Mouse (Mus musculus) liver, embryonic 14.5 days (tissue): ENCODE data around the gene Hoxb4. TPM values are rescaled to one million over a fixed set of nuclear protein-coding genes. Genes with fewer than 3 reads are reported as not detected.

Experiments
- ATAC-seq: fragments of 200-750 bp; cut with Nextera tagmentation; 2 replicates; pipeline ENCODE4 v1.8.0; 2017; ENCODE audit warnings: moderate number of reproducible peaks, mild to moderate bottlenecking, moderate library complexity; ENCODE audit not compliant: insufficient read depth
- DNase-seq, 3 experiments: peaks; one replicate each; pipeline ENCODE4 v3.0.0-alpha.2; 2012 to 2013; ENCODE audit warnings: low read depth in 3 of 3, low spot score in 3 of 3
- H3K27ac ChIP-seq: fragments of 300-500 bp; sonication (generic); 2 replicates; pipeline ENCODE4 v1.5.1; 2014; ENCODE audit warnings: moderate library complexity, mild to moderate bottlenecking, control low read depth, inconsistent platforms
- H3K27me3 ChIP-seq: fragments of 300-500 bp; sonication (generic); 2 replicates; pipeline ENCODE4 v1.6.1; 2014; ENCODE audit warnings: mild to moderate bottlenecking, low read length, moderate library complexity; ENCODE audit not compliant: control insufficient read depth, insufficient read depth
- H3K36me3 ChIP-seq: fragments of 300-500 bp; sonication (generic); replicated peaks from 2 replicates; pipeline ENCODE4 v1.6.1; 2014; ENCODE audit warnings: low read depth; ENCODE audit not compliant: control insufficient read depth, insufficient read depth
- H3K4me1 ChIP-seq, 2 experiments: fragments of 200-500 bp in 1 of 2; fragments of 300-500 bp in 1 of 2; sonication (generic) in 1 of 2; replicated peaks; 2 replicates each; pipeline ENCODE4 v1.6.1; 2012 to 2014; ENCODE audit warnings: antibody characterized with exemption in 1 of 2, inconsistent platforms in 1 of 2, low read length in 1 of 2; ENCODE audit not compliant: control insufficient read depth in 2 of 2, insufficient read depth in 2 of 2
- H3K4me2 ChIP-seq: fragments of 300-500 bp; sonication (generic); 2 replicates; pipeline ENCODE4 v1.6.1; 2014; ENCODE audit warnings: low read depth, mild to moderate bottlenecking, control low read depth, moderate library complexity
- H3K4me3 ChIP-seq, 2 experiments: fragments of 200-500 bp in 1 of 2; fragments of 300-500 bp in 1 of 2; sonication (generic) in 1 of 2; 2 replicates each; pipeline ENCODE4 v1.5.1; 2012 to 2014; ENCODE audit warnings: low read depth in 2 of 2, low read length in 2 of 2, mild to moderate bottlenecking in 2 of 2, control low read depth in 1 of 2, inconsistent platforms in 1 of 2, moderate library complexity in 1 of 2; ENCODE audit not compliant: insufficient read depth in 1 of 2
- H3K9ac ChIP-seq: fragments of 300-500 bp; sonication (generic); replicated peaks from 2 replicates; pipeline ENCODE4 v1.6.1; 2014; ENCODE audit warnings: mild to moderate bottlenecking, control low read depth, moderate library complexity
- H3K9me3 ChIP-seq: fragments of 300-500 bp; sonication (generic); 2 replicates; pipeline ENCODE4 v1.6.1; 2016; ENCODE audit warnings: low read length, mixed read lengths; ENCODE audit not compliant: control insufficient read depth
- CTCF ChIP-seq: IDR thresholded peaks from 2 replicates; pipeline ENCODE4 v1.5.1; 2016; ENCODE audit warnings: antibody characterized with exemption, low read depth, control low read depth
- EP300 ChIP-seq: IDR thresholded peaks from 2 replicates; pipeline ENCODE4 v1.6.1; 2016; ENCODE audit warnings: antibody characterized with exemption, low read depth
- WGBS: fragments of 180-500 bp; shearing (Covaris S2); extraction: QIAGEN DNeasy Blood & Tissue Kit; methylation state at CpG from one replicate; pipeline ENCODE4 v1.1.7; 2014; ENCODE audit not compliant: insufficient replicate concordance; 5-methylcytosine and 5-hydroxymethylcytosine counted together
- polyA plus RNA-seq, 2 experiments: library from polyadenylated mRNA; depleted of rRNA in 1 of 2; stranded (reverse) in 1 of 2; unstranded in 1 of 2; fragments of >200 nt; fragmentation: Nextera tagmentation in 1 of 2; extraction: Ambion mirVana in 1 of 2; gene quantifications; 2 replicates each; pipeline versions ENCODE4 v1.2.1 to v1.2.3; 2012 to 2014

Gene Hoxb4
- polyA plus RNA-seq, 2 experiments: 0.06 to 0.48 TPM

DNA sequence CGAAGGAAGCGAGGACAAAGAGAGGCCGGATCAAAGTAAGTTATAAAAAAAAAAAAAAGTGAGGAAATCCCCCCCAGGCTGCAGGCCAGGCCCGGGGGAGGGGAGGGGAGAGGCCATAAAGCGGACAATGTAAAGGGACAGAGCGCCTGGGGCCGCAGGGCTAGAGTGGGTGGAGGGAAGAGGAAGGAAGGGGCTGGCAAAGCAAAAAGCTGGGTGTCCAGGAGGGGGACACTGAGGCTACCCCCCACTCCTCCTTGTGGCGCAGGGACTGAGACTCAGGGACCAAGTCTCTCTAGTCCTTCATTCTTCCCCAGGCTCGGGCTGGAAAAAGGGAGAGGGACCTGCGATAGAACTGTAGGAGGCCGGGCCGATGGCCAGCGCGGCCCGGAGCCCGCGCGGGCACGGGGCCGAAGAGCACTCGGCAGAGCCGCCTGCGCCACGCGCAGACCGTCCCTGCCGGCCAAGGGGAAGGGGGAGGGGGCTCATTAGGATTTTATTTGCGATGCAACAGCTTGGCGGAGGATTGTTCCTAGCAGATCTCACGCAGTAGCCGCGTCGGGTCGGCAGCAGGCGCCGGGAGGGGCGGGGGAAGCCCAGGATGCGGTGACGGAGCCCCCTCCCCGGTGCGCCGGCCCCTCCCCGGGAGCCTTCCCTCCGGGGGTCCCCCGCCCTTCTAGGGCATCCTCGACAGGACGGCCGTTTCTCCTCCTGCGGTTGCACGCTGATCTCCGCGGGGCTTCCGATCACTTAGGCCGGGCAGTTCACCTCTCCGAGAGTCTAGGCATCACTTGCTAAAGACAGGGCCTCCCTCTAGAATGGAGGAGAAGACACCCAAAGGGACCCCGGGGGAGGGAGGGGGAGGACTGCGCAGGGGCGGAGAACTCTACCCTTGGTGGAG lies 45.8 kb upstream of the Hoxb4 start:
- no peak for DNase-seq
- no peaks in the 10 kb centered on the region for H3K9me3 ChIP-seq
- ATAC-seq: no peak
- no peak for TF ChIP-seq CTCF
- no peak for TF ChIP-seq EP300
- H3K36me3 ChIP-seq: no peaks in the 10 kb centered on the region
- H3K4me2 ChIP-seq: no peak overlapping the region
- peaks cover 97% of the 10 kb centered on the region for H3K27me3 ChIP-seq
- no peak overlapping the region for H3K9ac ChIP-seq
- H3K4me3 ChIP-seq: no peak overlapping the region
- H3K4me1 ChIP-seq: no peaks in the 10 kb centered on the region
- no peak overlapping the region for H3K27ac ChIP-seq
- WGBS: 1% methylated on average over 58 of the region's 58 CpGs

DNA sequence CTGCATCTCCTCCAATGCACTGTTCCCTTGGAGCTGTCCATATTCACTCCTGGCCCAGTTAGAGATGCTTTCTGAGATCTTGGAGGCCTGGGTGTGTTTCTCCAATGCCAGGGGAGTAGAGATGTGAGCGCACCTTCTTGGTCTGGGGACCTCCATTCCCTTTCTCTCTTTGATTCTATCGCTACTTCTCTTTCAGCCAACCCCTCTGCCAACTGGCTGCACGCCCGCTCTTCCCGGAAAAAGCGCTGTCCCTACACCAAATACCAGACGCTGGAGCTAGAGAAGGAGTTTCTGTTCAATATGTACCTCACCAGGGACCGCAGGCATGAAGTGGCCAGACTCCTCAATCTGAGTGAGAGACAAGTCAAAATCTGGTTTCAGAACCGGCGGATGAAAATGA lies 43.6 kb upstream of the Hoxb4 start:
- H3K9me3 ChIP-seq: no peaks in the 10 kb centered on the region
- H3K4me2 ChIP-seq: no peak overlapping the region
- no peak overlapping the region for H3K4me3 ChIP-seq
- no peaks in the 10 kb centered on the region for H3K4me1 ChIP-seq
- TF ChIP-seq CTCF (no peak), EP300 (no peak)
- peaks cover 100% of the 10 kb centered on the region for H3K27me3 ChIP-seq
- no peaks in the 10 kb centered on the region for H3K36me3 ChIP-seq
- H3K9ac ChIP-seq: no peak overlapping the region
- 21% methylated on average over 10 of the region's 10 CpGs for WGBS
- no peak for DNase-seq
- no peak for ATAC-seq
- no peak overlapping the region for H3K27ac ChIP-seq

DNA sequence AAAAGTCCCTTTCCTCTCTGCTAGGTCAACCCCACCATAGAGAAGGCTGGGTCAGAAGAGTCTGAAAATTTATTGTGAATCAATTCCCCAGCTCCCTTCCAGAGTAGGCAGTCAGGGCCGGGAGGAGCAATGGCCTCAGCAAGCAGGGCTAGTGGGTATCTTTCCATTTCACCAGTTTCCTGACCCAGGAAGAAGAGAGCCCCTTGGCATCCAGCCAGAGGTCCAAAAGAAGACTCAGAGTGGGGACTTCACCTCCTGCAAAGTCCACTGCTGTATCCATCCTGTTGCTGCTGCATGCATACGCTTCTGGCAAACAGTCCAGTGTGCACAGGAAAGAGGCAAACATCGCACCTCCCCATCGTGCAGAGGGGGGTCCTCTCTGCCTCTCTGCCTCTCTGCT lies 42.2 kb upstream of the Hoxb4 start:
- TF ChIP-seq EP300 (no peak), CTCF (no peak)
- no peak overlapping the region for H3K4me3 ChIP-seq
- no peak overlapping the region for H3K4me2 ChIP-seq
- H3K4me1 ChIP-seq: no peaks in the 10 kb centered on the region
- H3K9me3 ChIP-seq: no peaks in the 10 kb centered on the region
- no peak for DNase-seq
- no peak overlapping the region for H3K27ac ChIP-seq
- 14% methylated on average over 4 of the region's 4 CpGs for WGBS
- no peak overlapping the region for H3K9ac ChIP-seq
- H3K27me3 ChIP-seq: peaks cover 100% of the 10 kb centered on the region
- ATAC-seq: no peak
- no peaks in the 10 kb centered on the region for H3K36me3 ChIP-seq

DNA sequence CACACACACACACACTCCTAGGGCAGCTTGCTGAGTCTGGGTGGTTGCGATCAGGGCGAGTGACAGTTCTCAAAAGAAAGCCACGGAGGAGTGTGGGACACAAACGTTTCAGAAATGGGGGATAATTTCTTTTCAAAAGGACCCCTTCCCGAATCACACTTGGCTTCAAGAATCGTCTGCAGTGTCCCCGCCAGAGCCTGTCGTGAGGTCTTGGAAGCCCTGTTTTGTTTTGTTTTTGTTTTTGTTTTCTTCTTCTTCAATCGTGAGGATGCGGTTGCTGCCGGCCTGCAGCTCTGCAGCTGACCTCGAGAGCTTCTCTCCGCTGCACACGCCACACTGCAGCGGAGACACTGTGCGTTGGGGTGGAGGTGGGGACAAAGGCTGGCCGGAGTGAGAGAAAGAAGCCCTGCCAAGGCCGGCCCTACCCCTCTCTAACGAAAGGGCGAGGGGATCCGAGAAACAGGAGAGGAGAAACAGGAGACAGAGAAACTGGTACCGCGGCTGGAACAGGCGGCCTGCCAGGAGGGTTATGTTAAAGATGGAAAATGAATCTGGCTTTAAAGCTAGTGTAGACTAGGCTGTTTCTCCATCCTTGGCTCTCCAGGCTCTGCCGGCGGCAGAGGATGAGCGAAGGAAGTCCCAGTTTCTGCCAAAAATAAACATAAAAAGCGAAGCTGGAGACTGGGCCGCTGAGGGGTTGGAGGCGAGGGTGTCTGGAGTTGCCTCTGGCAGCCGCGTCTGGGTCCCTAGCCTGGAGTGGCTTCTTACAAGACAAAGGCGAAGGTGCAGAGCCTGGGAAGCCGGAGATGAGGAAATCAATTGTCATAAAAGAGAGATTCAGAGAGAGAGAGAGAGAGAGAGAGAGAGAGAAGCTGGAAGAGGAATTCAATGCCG lies 40.7 kb upstream of the Hoxb4 start:
- ATAC-seq: no peak

DNA sequence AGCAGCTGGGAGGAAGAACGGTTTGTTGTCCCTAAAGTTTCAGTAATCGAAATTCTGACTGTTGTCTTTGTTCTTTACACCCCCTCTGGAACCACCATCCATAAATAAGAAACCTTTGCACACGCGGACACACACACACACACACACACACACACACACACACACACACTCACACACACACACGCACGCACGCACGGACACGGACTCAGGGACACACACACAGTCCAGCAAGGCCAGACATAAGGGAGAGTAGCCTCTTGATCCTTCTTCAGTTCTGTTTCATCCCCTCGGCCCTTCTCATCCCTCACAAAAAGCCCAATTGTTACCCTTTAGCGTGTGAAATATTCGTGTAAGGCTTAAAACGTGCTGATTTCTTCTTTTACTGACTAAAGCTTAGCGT lies 39.7 kb upstream of the Hoxb4 start:
- H3K4me1 ChIP-seq: no peaks in the 10 kb centered on the region
- TF ChIP-seq EP300 (no peak), CTCF (no peak)
- no peak overlapping the region for H3K9ac ChIP-seq
- peaks cover 100% of the 10 kb centered on the region for H3K27me3 ChIP-seq
- WGBS: 10% methylated on average over 14 of the region's 14 CpGs
- H3K4me2 ChIP-seq: no peak overlapping the region
- no peak overlapping the region for H3K4me3 ChIP-seq
- no peaks in the 10 kb centered on the region for H3K36me3 ChIP-seq
- no peak overlapping the region for H3K27ac ChIP-seq
- ATAC-seq (no peak), DNase-seq (no peak)
- no peaks in the 10 kb centered on the region for H3K9me3 ChIP-seq

More for the DNA sequence above, 40.7 kb upstream of the Hoxb4 start:
- DNase-seq: no peak
- no peaks in the 10 kb centered on the region for H3K4me1 ChIP-seq
- H3K36me3 ChIP-seq: no peaks in the 10 kb centered on the region
- H3K9me3 ChIP-seq: no peaks in the 10 kb centered on the region
- 2% methylated on average over 35 of the region's 35 CpGs for WGBS
- peaks cover 100% of the 10 kb centered on the region for H3K27me3 ChIP-seq
- H3K27ac ChIP-seq: no peak overlapping the region
- no peak overlapping the region for H3K4me2 ChIP-seq
- H3K9ac ChIP-seq: no peak overlapping the region
- TF ChIP-seq EP300 (no peak), CTCF (no peak)
- no peak overlapping the region for H3K4me3 ChIP-seq
